Mouse (Mus musculus) lung, adult 2 months (tissue): ENCODE measurements around the gene Esd.

ENCODE experiments used
- CTCF ChIP-seq: fragments of 200-500 bp; IDR thresholded peaks from 2 replicates; pipeline ENCODE4 v1.5.1; 2011; ENCODE audit warnings: mild to moderate bottlenecking, low read length, control low read depth; ENCODE audit not compliant: insufficient read depth
- POLR2A ChIP-seq: fragments of 200-500 bp; IDR thresholded peaks from 2 replicates; pipeline ENCODE4 v1.6.1; 2011; ENCODE audit warnings: low read depth, mild to moderate bottlenecking, control low read depth, low read length, borderline replicate concordance; ENCODE audit errors: extremely low read depth

- TF ChIP-seq POLR2A (no peak), CTCF (no peak)
Observed at GRCm38 (mm10) chr14:74733397-74733796, 1.3 kb downstream of the Esd start.
